Mouse (Mus musculus) midbrain, embryonic 11.5 days (tissue): Measurements from ENCODE around the gene Ikzf1. TPM values are rescaled to one million over a fixed set of nuclear protein-coding genes. Genes with fewer than 3 reads are reported as not detected.

Experiments
- ATAC-seq: fragments of 200-750 bp; cut with Nextera tagmentation; 2 replicates; pipeline ENCODE4 v1.8.0; 2017; ENCODE audit warnings: moderate TSS enrichment, moderate library complexity; ENCODE audit not compliant: low FRiP score
- DNase-seq: peaks from one replicate; pipeline ENCODE4 v3.0.0; 2015; ENCODE audit warnings: low spot score; ENCODE audit errors: missing footprints
- H3K27ac ChIP-seq: fragments of 300-500 bp; sonication (generic); 2 replicates; pipeline ENCODE4 v1.5.1; 2014; ENCODE audit warnings: low read depth, low read length
- H3K27me3 ChIP-seq: fragments of 300-500 bp; sonication (generic); 2 replicates; pipeline ENCODE4 v1.6.1; 2014; ENCODE audit warnings: mild to moderate bottlenecking, low read length, moderate library complexity, mixed read lengths; ENCODE audit not compliant: control insufficient read depth, insufficient read depth
- H3K36me3 ChIP-seq: fragments of 300-500 bp; sonication (generic); 2 replicates; pipeline ENCODE4 v1.6.1; 2014; ENCODE audit warnings: mild to moderate bottlenecking, low read length, moderate library complexity, mixed read lengths; ENCODE audit not compliant: control insufficient read depth, insufficient read depth
- H3K4me1 ChIP-seq: fragments of 300-500 bp; sonication (generic); 2 replicates; pipeline ENCODE4 v1.6.1; 2014; ENCODE audit warnings: low read length; ENCODE audit not compliant: control insufficient read depth, insufficient read depth
- H3K4me2 ChIP-seq: fragments of 300-500 bp; sonication (generic); 2 replicates; pipeline ENCODE4 v1.6.1; 2014; ENCODE audit warnings: mild to moderate bottlenecking, moderate library complexity
- H3K4me3 ChIP-seq: fragments of 300-500 bp; sonication (generic); 2 replicates; pipeline ENCODE4 v1.5.1; 2014; ENCODE audit warnings: low read depth, low read length
- H3K9ac ChIP-seq: fragments of 300-500 bp; sonication (generic); 2 replicates; pipeline ENCODE4 v1.6.1; 2014; ENCODE audit warnings: low read length
- H3K9me3 ChIP-seq: fragments of 300-500 bp; sonication (generic); 2 replicates; pipeline ENCODE4 v1.6.1; 2016; ENCODE audit warnings: low read length; ENCODE audit not compliant: control insufficient read depth
- WGBS: fragments of 180-500 bp; shearing (Covaris S2); extraction: QIAGEN DNeasy Blood & Tissue Kit; methylation state at CpG from one replicate; pipeline ENCODE4 v1.1.7; 2014; 5-methylcytosine and 5-hydroxymethylcytosine counted together
- polyA plus RNA-seq: library from polyadenylated mRNA; unstranded; fragments of >200 nt; fragmentation: Nextera tagmentation; extraction: Ambion mirVana; gene quantifications from 2 replicates; pipeline ENCODE4 v1.2.1, GENCODE M21; 2014

Ikzf1 gene
- polyA plus RNA-seq, 1 experiment from 2014 or later = 2.7 TPM

- H3K4me1 ChIP-seq = no peaks in the 10 kb centered on the region
- DNase-seq (no peak), ATAC-seq (no peak)
- no peak overlapping the region for H3K4me3 ChIP-seq
- H3K9ac ChIP-seq = no peak overlapping the region
- 72% methylated on average over 4 of the region's 4 CpGs for WGBS
- no peaks in the 10 kb centered on the region for H3K9me3 ChIP-seq
- no peak overlapping the region for H3K4me2 ChIP-seq
- no peaks in the 10 kb centered on the region for H3K36me3 ChIP-seq
- H3K27me3 ChIP-seq = no peaks in the 10 kb centered on the region
- H3K27ac ChIP-seq = no peak overlapping the region
These were observed 11.8 kb upstream of the Ikzf1 start for GRCm38 (mm10) chr11:11672974-11673373.

GRCm38 (mm10) chr11:11675063-11675462 lies 9.7 kb upstream of the Ikzf1 start:
- no peak for ATAC-seq
- Histone ChIP-seq H3K27me3 (no peaks in the 10 kb centered on the region), H3K36me3 (no peaks in the 10 kb centered on the region), H3K4me2 (no peak overlapping the region), H3K9ac (no peak overlapping the region), H3K4me3 (no peak overlapping the region), H3K9me3 (no peaks in the 10 kb centered on the region), H3K4me1 (no peaks in the 10 kb centered on the region), H3K27ac (no peak overlapping the region)
- DNase-seq = peak; percentile 35

- Histone ChIP-seq H3K4me2 (no peak overlapping the region), H3K36me3 (no peaks in the 10 kb centered on the region), H3K27me3 (no peaks in the 10 kb centered on the region), H3K27ac (no peak overlapping the region), H3K9ac (no peak overlapping the region), H3K4me1 (no peaks in the 10 kb centered on the region), H3K9me3 (no peaks in the 10 kb centered on the region), H3K4me3 (no peak overlapping the region)
- ATAC-seq = no peak
- WGBS = 90% methylated on average over 9 of the region's 9 CpGs
- peak; percentile 35 for DNase-seq
These were observed 8.6 kb upstream of the Ikzf1 start for GRCm38 (mm10) chr11:11676068-11676741.

GRCm38 (mm10) chr11:11677165-11677564 lies 7.6 kb upstream of the Ikzf1 start:
- DNase-seq (peak; percentile 49), ATAC-seq (no peak)

GRCm38 (mm10) chr11:11678972-11679371 lies 5.8 kb upstream of the Ikzf1 start:
- H3K4me2 ChIP-seq = no peak overlapping the region
- 86% methylated on average over 6 of the region's 6 CpGs for WGBS
- H3K27ac ChIP-seq = no peak overlapping the region
- DNase-seq (no peak), ATAC-seq (no peak)
- no peaks in the 10 kb centered on the region for H3K9me3 ChIP-seq
- H3K4me3 ChIP-seq = no peak overlapping the region
- H3K36me3 ChIP-seq = no peaks in the 10 kb centered on the region
- no peaks in the 10 kb centered on the region; the same call in 1 of the 2 replicates for H3K27me3 ChIP-seq
- H3K4me1 ChIP-seq = no peaks in the 10 kb centered on the region
- no peak overlapping the region for H3K9ac ChIP-seq

More at GRCm38 (mm10) chr11:11677165-11677564, 7.6 kb upstream of the Ikzf1 start:
- Histone ChIP-seq H3K4me2 (no peak overlapping the region), H3K36me3 (no peaks in the 10 kb centered on the region), H3K9me3 (no peaks in the 10 kb centered on the region), H3K27me3 (no peaks in the 10 kb centered on the region), H3K9ac (no peak overlapping the region), H3K4me3 (no peak overlapping the region), H3K4me1 (no peaks in the 10 kb centered on the region), H3K27ac (no peak overlapping the region)
- 89% methylated on average over 7 of the region's 7 CpGs for WGBS

- Histone ChIP-seq H3K27me3 (peaks cover 26% of the 10 kb centered on the region), H3K4me3 (peak overlapping the region; percentile 65; the same call in 1 of the 2 replicates), H3K36me3 (no peaks in the 10 kb centered on the region), H3K4me2 (no peak overlapping the region; the same call in 1 of the 2 replicates), H3K9me3 (no peaks in the 10 kb centered on the region), H3K4me1 (peaks cover 6% of the 10 kb centered on the region), H3K9ac (no peak overlapping the region), H3K27ac (no peak overlapping the region)
- WGBS = 65% methylated on average over 9 of the region's 9 CpGs
- peak; percentile 84 for DNase-seq
- peak; percentile 1 for ATAC-seq
These were observed 510 bp upstream of the Ikzf1 start for GRCm38 (mm10) chr11:11684056-11684929.

- whole genome bisulfite sequencing = under 1% methylated on average over 61 of the region's 66 CpGs
- Histone ChIP-seq H3K27ac (no peak overlapping the region), H3K4me1 (peaks cover 6% of the 10 kb centered on the region), H3K36me3 (no peaks in the 10 kb centered on the region), H3K4me2 (peak overlapping the region; percentile 90), H3K4me3 (peak overlapping the region; percentile 65), H3K9me3 (no peaks in the 10 kb centered on the region), H3K9ac (peak overlapping the region; percentile 65), H3K27me3 (peaks cover 26% of the 10 kb centered on the region)
- ATAC-seq = peak; percentile 83
- peak; percentile 95 for DNase-seq
These were observed 1.1 kb downstream of the Ikzf1 start for GRCm38 (mm10) chr11:11685853-11686395.

GRCm38 (mm10) chr11:11686569-11687051 lies 1.8 kb downstream of the Ikzf1 start:
- Histone ChIP-seq H3K27ac (no peak overlapping the region), H3K4me1 (peaks cover 6% of the 10 kb centered on the region), H3K36me3 (no peaks in the 10 kb centered on the region), H3K9ac (peak overlapping the region; percentile 9; the same call in 1 of the 2 replicates), H3K27me3 (peaks cover 26% of the 10 kb centered on the region), H3K4me3 (peak overlapping the region; percentile 65), H3K4me2 (peak overlapping the region; percentile 90), H3K9me3 (no peaks in the 10 kb centered on the region)
- WGBS = 11% methylated on average over 16 of the region's 16 CpGs
- DNase-seq = peak; percentile 94
- ATAC-seq = no peak
